Mouse (Mus musculus) stomach, postnatal 0 days (tissue): Measurements from ENCODE around the gene Dbndd2. TPM values are rescaled to one million over a fixed set of nuclear protein-coding genes. Genes with fewer than 3 reads are reported as not detected.

ENCODE experiments used
- ATAC-seq: fragments of 200-750 bp; cut with Nextera tagmentation; 2 replicates; pipeline ENCODE4 v1.8.0; 2017; ENCODE audit not compliant: low FRiP score, low TSS enrichment
- DNase-seq: peaks from one replicate; pipeline ENCODE4 v3.0.0-alpha.2; 2016; ENCODE audit warnings: low spot score
- H3K27ac ChIP-seq: fragments of 300-500 bp; sonication (generic); replicated peaks from 2 replicates; pipeline ENCODE4 v1.5.1; 2014; ENCODE audit warnings: mild to moderate bottlenecking, control low read depth
- H3K27me3 ChIP-seq: fragments of 300-500 bp; sonication (generic); 2 replicates; pipeline ENCODE4 v1.6.1; 2014; ENCODE audit warnings: low read length; ENCODE audit not compliant: control insufficient read depth, insufficient read depth
- H3K36me3 ChIP-seq: fragments of 300-500 bp; sonication (generic); 2 replicates; pipeline ENCODE4 v1.6.1; 2014; ENCODE audit warnings: low read length, mixed read lengths; ENCODE audit not compliant: control insufficient read depth, insufficient read depth
- H3K4me1 ChIP-seq: fragments of 300-500 bp; sonication (generic); replicated peaks from 2 replicates; pipeline ENCODE4 v1.6.1; 2014; ENCODE audit warnings: antibody characterized with exemption; ENCODE audit not compliant: control insufficient read depth, insufficient read depth
- H3K4me2 ChIP-seq: fragments of 300-500 bp; sonication (generic); replicated peaks from 2 replicates; pipeline ENCODE4 v1.6.1; 2014; ENCODE audit warnings: low read depth, mild to moderate bottlenecking, control low read depth, moderate library complexity
- H3K4me3 ChIP-seq: fragments of 300-500 bp; sonication (generic); 2 replicates; pipeline ENCODE4 v1.5.1; 2014; ENCODE audit warnings: low read depth, low read length, control low read depth
- H3K9ac ChIP-seq: fragments of 300-500 bp; sonication (generic); 2 replicates; pipeline ENCODE4 v1.6.1; 2014; ENCODE audit warnings: mild to moderate bottlenecking, low read length, control low read depth, mixed read lengths
- H3K9me3 ChIP-seq: fragments of 300-500 bp; sonication (generic); 2 replicates; pipeline ENCODE4 v1.6.1; 2016; ENCODE audit warnings: low read length; ENCODE audit not compliant: control insufficient read depth
- CTCF ChIP-seq: IDR thresholded peaks from 2 replicates; pipeline ENCODE4 v1.5.1; 2016; ENCODE audit warnings: antibody characterized with exemption, low read depth, mild to moderate bottlenecking, moderate library complexity
- EP300 ChIP-seq: optimal IDR thresholded peaks from 2 replicates; pipeline ENCODE3; 2016; ENCODE audit warnings: antibody characterized with exemption
- WGBS: fragments of 180-500 bp; shearing (Covaris S2); extraction: QIAGEN DNeasy Blood & Tissue Kit; methylation state at CpG from one replicate; pipeline ENCODE4 v1.1.7; 2014; 5-methylcytosine and 5-hydroxymethylcytosine counted together
- polyA plus RNA-seq: library from polyadenylated mRNA; unstranded; fragments of >200 nt; fragmentation: Nextera tagmentation; extraction: Ambion mirVana; gene quantifications from 2 replicates; pipeline ENCODE4 v1.2.1, GENCODE M21; 2015

The Dbndd2 gene
- polyA plus RNA-seq, 1 experiment from 2014 or later, result 27.8 TPM

DNA sequence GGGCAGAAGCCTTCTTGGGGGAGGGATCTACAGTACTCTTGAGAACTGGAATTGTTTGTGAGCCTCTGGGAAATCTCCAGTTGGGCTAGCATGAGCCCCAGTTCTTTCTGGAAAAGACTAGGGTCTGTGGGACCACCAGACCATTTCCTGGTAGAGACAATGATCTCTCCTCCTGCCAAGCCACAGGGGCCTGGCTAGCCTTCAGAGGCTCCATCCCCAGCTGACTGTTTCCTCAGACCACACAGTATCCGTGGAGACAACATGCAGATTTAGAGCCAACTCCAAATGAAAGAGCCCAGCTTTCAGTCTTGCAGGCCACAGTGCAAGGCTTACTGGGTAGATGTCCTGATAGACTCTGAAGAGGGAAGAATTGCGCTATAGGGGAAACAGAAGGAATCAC lies 8.2 kb downstream of the Dbndd2 start:
- 55% methylated on average over 2 of the region's 2 CpGs for WGBS
- H3K4me3 ChIP-seq, result no peak overlapping the region
- peaks cover 5% of the 10 kb centered on the region; the same call in 1 of the 2 replicates for H3K4me1 ChIP-seq
- TF ChIP-seq CTCF (no peak), EP300 (no peak)
- no peak overlapping the region for H3K27ac ChIP-seq
- H3K4me2 ChIP-seq, result no peak overlapping the region
- no peak for ATAC-seq
- H3K9me3 ChIP-seq, result no peaks in the 10 kb centered on the region
- no peak overlapping the region for H3K9ac ChIP-seq
- no peaks in the 10 kb centered on the region for H3K27me3 ChIP-seq
- DNase-seq, result no peak
- H3K36me3 ChIP-seq, result peaks cover 2% of the 10 kb centered on the region; the same call in 1 of the 2 replicates

GRCm38 (mm10) chr2:164496331-164496730 lies 10.4 kb downstream of the Dbndd2 start:
- TF ChIP-seq EP300, result no peak
- no peak for TF ChIP-seq CTCF
- peaks cover 5% of the 10 kb centered on the region; the same call in 1 of the 2 replicates for H3K4me1 ChIP-seq
- 55% methylated on average over 1 of the region's 1 CpGs for WGBS
- H3K36me3 ChIP-seq, result peaks cover 6% of the 10 kb centered on the region
- DNase-seq (no peak), ATAC-seq (no peak)
- H3K4me3 ChIP-seq, result no peak overlapping the region
- no peaks in the 10 kb centered on the region for H3K9me3 ChIP-seq
- no peaks in the 10 kb centered on the region for H3K27me3 ChIP-seq
- H3K4me2 ChIP-seq, result peak overlapping the region; percentile 92
- H3K9ac ChIP-seq, result no peak overlapping the region
- H3K27ac ChIP-seq, result no peak overlapping the region

GRCm38 (mm10) chr2:164496847-164497690 lies 11.2 kb downstream of the Dbndd2 start, which contains the start of gene Pigt:
Gene Pigt (plus strand): TSS chr2:164497520.
- Histone ChIP-seq H3K4me1 (peaks cover 5% of the 10 kb centered on the region; the same call in 1 of the 2 replicates), H3K36me3 (peaks cover 6% of the 10 kb centered on the region), H3K27me3 (no peaks in the 10 kb centered on the region), H3K4me2 (peak within 1 kb of the TSS; percentile 92), H3K4me3 (peak within 1 kb of the TSS; percentile 79), H3K9me3 (no peaks in the 10 kb centered on the region), H3K9ac (peak within 1 kb of the TSS; percentile 77), H3K27ac (peak within 1 kb of the TSS; percentile 75)
- WGBS, result 4% methylated on average over 37 of the region's 43 CpGs
- DNase-seq, result peak; percentile 90
- peak; percentile 96 for ATAC-seq
- TF ChIP-seq CTCF, result no peak
- peak; percentile 7 for TF ChIP-seq EP300

DNA sequence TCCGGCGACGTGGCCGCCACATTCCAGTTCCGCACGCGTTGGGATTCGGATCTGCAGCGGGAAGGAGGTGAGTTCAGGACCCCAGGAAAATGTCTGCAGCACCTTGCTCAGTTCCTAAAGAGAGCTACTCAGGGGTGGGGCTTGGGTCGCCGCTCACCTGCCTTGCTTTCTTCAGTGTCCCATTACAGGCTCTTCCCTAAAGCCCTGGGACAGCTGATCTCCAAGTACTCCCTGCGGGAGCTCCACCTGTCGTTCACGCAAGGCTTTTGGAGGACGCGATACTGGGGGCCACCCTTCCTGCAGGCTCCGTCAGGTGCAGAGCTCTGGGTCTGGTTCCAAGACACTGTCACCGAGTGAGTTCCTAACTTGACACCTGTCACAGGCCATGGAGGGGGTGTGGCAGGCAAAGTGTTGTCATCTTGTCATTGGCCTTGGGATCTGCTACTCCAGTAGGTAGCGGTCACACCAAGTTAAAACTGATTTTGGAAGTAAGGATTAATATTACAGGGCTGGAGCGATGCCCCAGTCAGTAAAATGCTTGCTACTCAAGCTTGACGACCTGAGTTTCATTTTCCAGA lies 11.9 kb downstream of the Dbndd2 start:
- peak overlapping the region; percentile 79 for H3K4me3 ChIP-seq
- no peaks in the 10 kb centered on the region for H3K27me3 ChIP-seq
- peak overlapping the region; percentile 77 for H3K9ac ChIP-seq
- no peaks in the 10 kb centered on the region for H3K9me3 ChIP-seq
- peak; percentile 31 for ATAC-seq
- TF ChIP-seq CTCF, result peak; percentile 39
- no peak for TF ChIP-seq EP300
- peak; percentile 37 for DNase-seq
- H3K36me3 ChIP-seq, result peaks cover 8% of the 10 kb centered on the region
- H3K4me2 ChIP-seq, result peak overlapping the region; percentile 92
- peaks cover 5% of the 10 kb centered on the region; the same call in 1 of the 2 replicates for H3K4me1 ChIP-seq
- peak overlapping the region; percentile 75; the same call in 1 of the 2 replicates for H3K27ac ChIP-seq
- 6% methylated on average over 21 of the region's 21 CpGs for WGBS

DNA sequence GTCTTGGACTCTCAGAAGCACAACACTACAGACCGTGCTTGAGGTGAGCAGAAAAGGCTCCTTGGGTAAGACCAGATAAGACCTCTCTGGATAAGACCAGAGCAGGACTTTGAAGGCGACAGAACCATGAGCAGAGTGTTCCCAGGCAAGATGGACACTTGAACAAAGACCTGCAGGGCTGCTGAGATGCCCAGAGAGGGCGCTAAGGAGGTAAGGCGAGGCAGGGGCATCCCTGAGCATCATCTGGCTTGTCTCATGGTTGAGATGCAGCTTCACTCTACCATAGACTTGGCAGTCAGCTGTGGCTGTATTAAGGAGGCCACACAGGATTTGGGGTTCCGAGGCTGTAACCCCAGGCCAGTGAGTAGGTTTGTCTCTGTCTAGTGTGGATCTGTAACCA lies 13.4 kb downstream of the Dbndd2 start:
- no peak overlapping the region for H3K9ac ChIP-seq
- TF ChIP-seq CTCF (peak; percentile 38), EP300 (no peak)
- H3K4me3 ChIP-seq, result no peak overlapping the region
- H3K9me3 ChIP-seq, result no peaks in the 10 kb centered on the region
- no peak overlapping the region for H3K4me2 ChIP-seq
- no peak overlapping the region for H3K27ac ChIP-seq
- no peaks in the 10 kb centered on the region for H3K27me3 ChIP-seq
- ATAC-seq (no peak), DNase-seq (no peak)
- peaks cover 16% of the 10 kb centered on the region for H3K36me3 ChIP-seq
- peaks cover 5% of the 10 kb centered on the region; the same call in 1 of the 2 replicates for H3K4me1 ChIP-seq
- WGBS, result 77% methylated on average over 5 of the region's 5 CpGs
